Mouse (Mus musculus): ENCODE data around the gene Nat9. TPM values are rescaled to one million over a fixed set of nuclear protein-coding genes. Genes with fewer than 3 reads are reported as not detected.

Nat9 gene
- polyA plus RNA-seq, 1 experiment from 2014 or later: 19.1 TPM

- Histone ChIP-seq H3K27ac (ENCODE audit: low read depth, low read length) (no peak overlapping the region), H3K27me3 (ENCODE audit: control insufficient read depth, insufficient read depth, low read length) (no peaks in the 10 kb centered on the region), H3K4me2 (ENCODE audit: low read depth, low read length) (no peak overlapping the region), H3K4me3 (ENCODE audit: low read depth, low read length) (no peak overlapping the region), H3K4me1 (ENCODE audit: control insufficient read depth, insufficient read depth, low read length) (no peaks in the 10 kb centered on the region), H3K9ac (replicated peaks; ENCODE audit: low read depth, low read length) (no peak overlapping the region), H3K9me3 (ENCODE audit: control insufficient read depth, low read length) (no peaks in the 10 kb centered on the region), H3K36me3 (ENCODE audit: control insufficient read depth, insufficient read depth, low read length) (peaks cover 14% of the 10 kb centered on the region; the same call in 1 of the 2 replicates)
- 91% methylated on average over 9 of the region's 9 CpGs for WGBS
- ATAC-seq (ENCODE audit: low read depth): no peak
Observed at GRCm38 (mm10) chr11:115202756-115203155, 15.1 kb upstream of the Nat9 start.

GRCm38 (mm10) chr11:115202316-115202715 is 14.7 kb upstream of the Nat9 start:
- Histone ChIP-seq H3K4me3 (ENCODE audit: low read depth, low read length) (no peak overlapping the region), H3K4me1 (ENCODE audit: control insufficient read depth, insufficient read depth, low read length) (no peaks in the 10 kb centered on the region), H3K9ac (replicated peaks; ENCODE audit: low read depth, low read length) (no peak overlapping the region), H3K36me3 (ENCODE audit: control insufficient read depth, insufficient read depth, low read length) (peaks cover 15% of the 10 kb centered on the region; the same call in 1 of the 2 replicates), H3K27me3 (ENCODE audit: control insufficient read depth, insufficient read depth, low read length) (no peaks in the 10 kb centered on the region), H3K4me2 (ENCODE audit: low read depth, low read length) (no peak overlapping the region), H3K9me3 (ENCODE audit: control insufficient read depth, low read length) (no peaks in the 10 kb centered on the region), H3K27ac (ENCODE audit: low read depth, low read length) (no peak overlapping the region)
- WGBS: 12% methylated on average over 12 of the region's 12 CpGs
- peak; percentile 84 for ATAC-seq (ENCODE audit: low read depth)

- WGBS: 94% methylated on average over 4 of the region's 4 CpGs
- Histone ChIP-seq H3K4me2 (ENCODE audit: low read depth, low read length) (no peak overlapping the region), H3K9ac (replicated peaks; ENCODE audit: low read depth, low read length) (no peak overlapping the region), H3K4me3 (ENCODE audit: low read depth, low read length) (no peak overlapping the region), H3K36me3 (ENCODE audit: control insufficient read depth, insufficient read depth, low read length) (0 out of 2 replicates have a peak, but pooled peaks cover 12% of the 10 kb centered on the region), H3K9me3 (ENCODE audit: control insufficient read depth, low read length) (no peaks in the 10 kb centered on the region), H3K4me1 (ENCODE audit: control insufficient read depth, insufficient read depth, low read length) (no peaks in the 10 kb centered on the region), H3K27ac (ENCODE audit: low read depth, low read length) (no peak overlapping the region), H3K27me3 (ENCODE audit: control insufficient read depth, insufficient read depth, low read length) (no peaks in the 10 kb centered on the region)
- ATAC-seq (ENCODE audit: low read depth): no peak
Observed at GRCm38 (mm10) chr11:115200520-115200919, 12.9 kb upstream of the Nat9 start.

- WGBS: 36% methylated on average over 12 of the region's 12 CpGs
- H3K27me3 ChIP-seq (ENCODE audit: control insufficient read depth, insufficient read depth, low read length): no peaks in the 10 kb centered on the region
- H3K4me1 ChIP-seq (ENCODE audit: control insufficient read depth, insufficient read depth, low read length): no peaks in the 10 kb centered on the region
- H3K36me3 ChIP-seq (ENCODE audit: control insufficient read depth, insufficient read depth, low read length): 0 out of 2 replicates have a peak, but pooled peaks cover 12% of the 10 kb centered on the region
- no peak overlapping the region for H3K4me3 ChIP-seq (ENCODE audit: low read depth, low read length)
- no peak for ATAC-seq (ENCODE audit: low read depth)
- no peak overlapping the region for H3K27ac ChIP-seq (ENCODE audit: low read depth, low read length)
- no peaks in the 10 kb centered on the region for H3K9me3 ChIP-seq (ENCODE audit: control insufficient read depth, low read length)
- H3K4me2 ChIP-seq (ENCODE audit: low read depth, low read length): no peak overlapping the region
- H3K9ac ChIP-seq (replicated peaks; ENCODE audit: low read depth, low read length): no peak overlapping the region
Observed at GRCm38 (mm10) chr11:115198932-115199384, 11.3 kb upstream of the Nat9 start.

GRCm38 (mm10) chr11:115197558-115197957 is 9.9 kb upstream of the Nat9 start:
- Histone ChIP-seq H3K4me2 (ENCODE audit: low read depth, low read length) (no peak overlapping the region), H3K4me1 (ENCODE audit: control insufficient read depth, insufficient read depth, low read length) (no peaks in the 10 kb centered on the region), H3K27me3 (ENCODE audit: control insufficient read depth, insufficient read depth, low read length) (no peaks in the 10 kb centered on the region), H3K4me3 (ENCODE audit: low read depth, low read length) (no peak overlapping the region), H3K36me3 (ENCODE audit: control insufficient read depth, insufficient read depth, low read length) (0 out of 2 replicates have a peak, but pooled peaks cover 12% of the 10 kb centered on the region), H3K27ac (ENCODE audit: low read depth, low read length) (no peak overlapping the region), H3K9ac (replicated peaks; ENCODE audit: low read depth, low read length) (no peak overlapping the region), H3K9me3 (ENCODE audit: control insufficient read depth, low read length) (no peaks in the 10 kb centered on the region)
- 84% methylated on average over 8 of the region's 8 CpGs for WGBS
- no peak for ATAC-seq (ENCODE audit: low read depth)

GRCm38 (mm10) chr11:115195933-115196332 is 8.3 kb upstream of the Nat9 start:
- Histone ChIP-seq H3K4me3 (ENCODE audit: low read depth, low read length) (no peak overlapping the region), H3K4me2 (ENCODE audit: low read depth, low read length) (no peak overlapping the region), H3K36me3 (ENCODE audit: control insufficient read depth, insufficient read depth, low read length) (0 out of 2 replicates have a peak, but pooled peaks cover 7% of the 10 kb centered on the region), H3K27ac (ENCODE audit: low read depth, low read length) (no peak overlapping the region), H3K9me3 (ENCODE audit: control insufficient read depth, low read length) (no peaks in the 10 kb centered on the region), H3K9ac (replicated peaks; ENCODE audit: low read depth, low read length) (no peak overlapping the region), H3K4me1 (ENCODE audit: control insufficient read depth, insufficient read depth, low read length) (no peaks in the 10 kb centered on the region), H3K27me3 (ENCODE audit: control insufficient read depth, insufficient read depth, low read length) (no peaks in the 10 kb centered on the region)
- no peak for ATAC-seq (ENCODE audit: low read depth)
- 96% methylated on average over 5 of the region's 5 CpGs for WGBS

GRCm38 (mm10) chr11:115194693-115195092 is 7.0 kb upstream of the Nat9 start:
- no peak overlapping the region for H3K4me2 ChIP-seq (ENCODE audit: low read depth, low read length)
- 0 out of 2 replicates have a peak, but pooled peaks cover 7% of the 10 kb centered on the region for H3K36me3 ChIP-seq (ENCODE audit: control insufficient read depth, insufficient read depth, low read length)
- 92% methylated on average over 6 of the region's 6 CpGs for WGBS
- H3K4me1 ChIP-seq (ENCODE audit: control insufficient read depth, insufficient read depth, low read length): no peaks in the 10 kb centered on the region
- no peak overlapping the region for H3K27ac ChIP-seq (ENCODE audit: low read depth, low read length)
- H3K9ac ChIP-seq (replicated peaks; ENCODE audit: low read depth, low read length): no peak overlapping the region
- ATAC-seq (ENCODE audit: low read depth): no peak
- H3K9me3 ChIP-seq (ENCODE audit: control insufficient read depth, low read length): no peaks in the 10 kb centered on the region
- no peak overlapping the region for H3K4me3 ChIP-seq (ENCODE audit: low read depth, low read length)
- no peaks in the 10 kb centered on the region for H3K27me3 ChIP-seq (ENCODE audit: control insufficient read depth, insufficient read depth, low read length)

GRCm38 (mm10) chr11:115192180-115192579 is 4.5 kb upstream of the Nat9 start:
- H3K27me3 ChIP-seq (ENCODE audit: control insufficient read depth, insufficient read depth, low read length): no peaks in the 10 kb centered on the region
- no peak overlapping the region for H3K9ac ChIP-seq (replicated peaks; ENCODE audit: low read depth, low read length)
- no peaks in the 10 kb centered on the region for H3K9me3 ChIP-seq (ENCODE audit: control insufficient read depth, low read length)
- no peak overlapping the region for H3K4me2 ChIP-seq (ENCODE audit: low read depth, low read length)
- peaks cover 7% of the 10 kb centered on the region for H3K4me1 ChIP-seq (ENCODE audit: control insufficient read depth, insufficient read depth, low read length)
- H3K27ac ChIP-seq (ENCODE audit: low read depth, low read length): no peak overlapping the region
- H3K4me3 ChIP-seq (ENCODE audit: low read depth, low read length): no peak overlapping the region
- 72% methylated on average over 9 of the region's 9 CpGs for WGBS
- H3K36me3 ChIP-seq (ENCODE audit: control insufficient read depth, insufficient read depth, low read length): no peaks in the 10 kb centered on the region
- ATAC-seq (ENCODE audit: low read depth): no peak

GRCm38 (mm10) chr11:115189304-115189703 is 1.6 kb upstream of the Nat9 start:
- H3K4me1 ChIP-seq (ENCODE audit: control insufficient read depth, insufficient read depth, low read length): peaks cover 10% of the 10 kb centered on the region
- no peak overlapping the region for H3K27ac ChIP-seq (ENCODE audit: low read depth, low read length)
- 89% methylated on average over 6 of the region's 6 CpGs for WGBS

More at GRCm38 (mm10) chr11:115189304-115189703, 1.6 kb upstream of the Nat9 start:
- no peaks in the 10 kb centered on the region for H3K36me3 ChIP-seq (ENCODE audit: control insufficient read depth, insufficient read depth, low read length)
- no peaks in the 10 kb centered on the region for H3K27me3 ChIP-seq (ENCODE audit: control insufficient read depth, insufficient read depth, low read length)
- H3K9me3 ChIP-seq (ENCODE audit: control insufficient read depth, low read length): no peaks in the 10 kb centered on the region
- no peak for ATAC-seq (ENCODE audit: low read depth)
- no peak overlapping the region for H3K4me2 ChIP-seq (ENCODE audit: low read depth, low read length)
- no peak overlapping the region for H3K9ac ChIP-seq (replicated peaks; ENCODE audit: low read depth, low read length)
- H3K4me3 ChIP-seq (ENCODE audit: low read depth, low read length): no peak overlapping the region
